Mouse (Mus musculus): Measurements from ENCODE around the gene P2ry13. TPM values are rescaled to one million over a fixed set of nuclear protein-coding genes. Genes with fewer than 3 reads are reported as not detected.

Gene P2ry13
- total RNA-seq, 2 experiments from 2014 or later: 2.2 to 9.8 TPM

Other genes starting within 250 kb of the P2ry13 start
- gene Med12l, start 205.1 kb downstream of the P2ry13 start, total RNA-seq (2015; ENCODE audit: low replicate concordance): 0.38 and 2.1 TPM in 2 replicates
- 0.28 and 0.34 TPM in 2 replicates for gene Med12l, start 205.1 kb downstream of the P2ry13 start, total RNA-seq (2017; ENCODE audit: low replicate concordance)
- gene Gpr171, start 109.1 kb downstream of the P2ry13 start, total RNA-seq (2015; ENCODE audit: low replicate concordance): 1.3 and 1.9 TPM in 2 replicates
- gene Gpr171, start 109.1 kb downstream of the P2ry13 start, total RNA-seq (2017; ENCODE audit: low replicate concordance): 2.2 and 4.5 TPM in 2 replicates
- gene P2ry14, start 57.3 kb downstream of the P2ry13 start, total RNA-seq (2015; ENCODE audit: low replicate concordance): 0.96 and 4.0 TPM in 2 replicates
- 0.98 and 3.1 TPM in 2 replicates for gene P2ry14, start 57.3 kb downstream of the P2ry13 start, total RNA-seq (2017; ENCODE audit: low replicate concordance)
- not detected in 2 replicates for gene Gpr87, start 15.8 kb downstream of the P2ry13 start, total RNA-seq (2015; ENCODE audit: low replicate concordance)
- gene Gpr87, start 15.8 kb downstream of the P2ry13 start, total RNA-seq (2017; ENCODE audit: low replicate concordance): not detected in 2 replicates
- gene P2ry12, start 52.0 kb upstream of the P2ry13 start, total RNA-seq (2015; ENCODE audit: low replicate concordance): 3.3 and 4.2 TPM in 2 replicates
- 0.68 TPM in 1 of 2 replicates, not detected in the other for gene P2ry12, start 52.0 kb upstream of the P2ry13 start, total RNA-seq (2017; ENCODE audit: low replicate concordance)
- not detected in 2 replicates for gene Igsf10, start 133.5 kb upstream of the P2ry13 start, total RNA-seq (2015; ENCODE audit: low replicate concordance)
- not detected in 2 replicates for gene Igsf10, start 133.5 kb upstream of the P2ry13 start, total RNA-seq (2017; ENCODE audit: low replicate concordance)